Mouse (Mus musculus): ENCODE data around the gene Tedc1. TPM values are rescaled to one million over a fixed set of nuclear protein-coding genes. Genes with fewer than 3 reads are reported as not detected.
"Not testable (repeated sequence)": the region's sequence is repeated elsewhere in the genome, so short reads cannot be mapped to it uniquely, and the experiment has no call there.

Gene Tedc1
- total RNA-seq, 1 experiment from 2014 or later = 8.8 TPM

DNA sequence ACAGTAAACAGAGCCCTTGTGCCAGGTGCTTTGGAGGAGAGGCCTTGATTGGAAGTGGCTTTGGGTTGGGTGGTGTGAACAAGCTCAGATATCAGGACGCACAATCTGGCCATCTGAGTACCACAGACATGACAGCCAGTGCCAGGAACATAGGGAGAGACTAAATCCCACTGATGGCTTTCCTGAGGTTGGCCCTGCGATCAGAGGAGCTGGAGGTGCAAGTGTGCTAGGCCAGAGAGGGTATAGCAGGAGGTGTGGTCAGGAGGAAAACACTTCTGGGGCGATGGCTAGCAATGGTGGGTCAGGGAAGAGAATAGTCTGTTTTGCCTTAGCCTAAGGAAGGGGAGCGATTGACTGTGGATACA lies 30.8 kb downstream of the Tedc1 start:
- no peak for ATAC-seq (replicated peaks; ENCODE audit: insufficient number of reproducible peaks, low FRiP score, low TSS enrichment, poor library complexity, severe bottlenecking)

DNA sequence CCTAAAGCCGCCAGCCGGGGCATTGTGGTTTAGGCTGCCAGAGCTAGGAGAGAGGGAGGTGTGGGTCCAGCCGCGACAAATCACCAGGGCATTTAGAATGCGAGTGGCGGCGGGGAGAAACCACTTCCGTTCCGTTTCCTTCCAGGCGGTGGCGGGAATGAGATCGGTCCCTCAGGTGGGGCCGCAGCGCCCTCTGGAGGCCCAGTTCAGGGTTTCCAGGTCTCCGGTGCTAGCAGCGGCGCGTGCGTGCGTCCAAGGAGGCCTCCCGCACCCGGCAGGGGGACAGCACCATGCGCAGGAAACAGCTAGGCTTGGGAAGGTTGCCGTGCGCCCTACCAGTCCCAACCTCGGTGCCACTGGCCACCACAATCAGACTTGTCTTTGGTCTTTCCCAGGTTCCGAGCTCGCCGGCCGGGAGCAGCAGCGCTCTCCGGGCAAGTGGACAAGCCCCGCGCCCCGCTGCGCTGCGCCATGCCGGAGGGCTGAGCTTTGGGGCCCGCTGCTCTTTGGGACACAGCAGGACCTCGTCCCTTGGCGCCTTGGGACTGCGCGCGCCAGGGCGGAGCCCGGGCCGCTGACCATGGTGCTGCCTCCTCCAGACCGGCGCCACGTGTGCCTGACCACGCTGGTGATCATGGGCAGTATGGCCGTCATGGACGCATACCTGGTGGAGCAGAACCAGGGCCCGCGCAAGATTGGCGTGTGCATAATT lies 31.5 kb downstream of the Tedc1 start:
- no peak for ATAC-seq (replicated peaks; ENCODE audit: insufficient number of reproducible peaks, low FRiP score, low TSS enrichment, poor library complexity, severe bottlenecking)

DNA sequence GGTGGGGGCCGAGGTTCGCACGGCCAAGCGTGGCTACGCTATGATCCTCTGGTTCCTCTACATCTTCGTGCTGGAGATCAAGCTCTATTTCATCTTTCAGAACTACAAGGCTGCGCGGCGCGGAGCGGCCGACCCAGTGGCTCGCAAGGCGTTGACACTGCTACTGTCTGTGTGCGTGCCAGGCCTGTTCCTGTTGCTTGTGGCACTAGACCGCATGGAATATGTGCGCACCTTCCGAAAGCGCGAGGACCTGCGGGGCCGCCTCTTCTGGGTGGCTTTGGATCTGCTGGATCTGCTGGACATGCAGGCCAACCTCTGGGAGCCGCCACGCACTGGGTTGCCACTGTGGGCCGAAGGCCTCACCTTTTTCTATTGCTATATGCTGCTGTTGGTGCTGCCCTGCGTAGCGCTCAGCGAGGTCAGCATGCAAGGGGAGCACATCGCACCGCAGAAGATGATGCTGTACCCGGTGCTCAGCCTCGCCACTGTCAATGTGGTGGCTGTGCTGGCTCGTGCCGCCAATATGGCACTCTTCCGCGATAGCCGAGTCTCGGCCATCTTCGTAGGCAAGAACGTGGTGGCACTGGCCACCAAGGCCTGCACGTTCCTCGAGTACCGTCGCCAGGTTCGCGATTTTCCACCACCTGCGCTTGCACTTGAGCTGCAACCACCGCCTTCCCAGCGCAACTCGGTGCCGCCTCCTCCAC lies 32.3 kb downstream of the Tedc1 start:
- no peak for ATAC-seq (replicated peaks; ENCODE audit: insufficient number of reproducible peaks, low FRiP score, low TSS enrichment, poor library complexity, severe bottlenecking)

DNA sequence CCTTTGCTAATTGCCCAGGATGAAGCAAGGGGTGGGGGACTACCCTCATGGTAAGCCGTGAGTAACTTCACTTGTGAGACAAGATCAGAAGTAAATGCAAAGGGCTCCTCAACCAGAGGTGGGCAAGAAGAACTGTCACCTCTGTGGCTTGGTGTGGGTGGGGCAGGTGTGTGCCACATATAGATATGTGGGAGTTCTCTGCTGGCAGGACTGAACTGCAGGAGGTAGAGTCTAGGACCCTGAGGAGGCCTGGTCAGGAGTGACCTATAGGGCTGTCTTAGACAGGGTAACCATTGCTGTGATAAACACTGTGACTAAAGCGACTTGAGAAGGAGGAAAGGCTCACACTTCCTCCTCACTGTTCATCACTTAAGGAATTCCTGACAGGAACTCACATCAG lies 37.2 kb downstream of the Tedc1 start:
- no peak for ATAC-seq (replicated peaks; ENCODE audit: insufficient number of reproducible peaks, low FRiP score, low TSS enrichment, poor library complexity, severe bottlenecking)

DNA sequence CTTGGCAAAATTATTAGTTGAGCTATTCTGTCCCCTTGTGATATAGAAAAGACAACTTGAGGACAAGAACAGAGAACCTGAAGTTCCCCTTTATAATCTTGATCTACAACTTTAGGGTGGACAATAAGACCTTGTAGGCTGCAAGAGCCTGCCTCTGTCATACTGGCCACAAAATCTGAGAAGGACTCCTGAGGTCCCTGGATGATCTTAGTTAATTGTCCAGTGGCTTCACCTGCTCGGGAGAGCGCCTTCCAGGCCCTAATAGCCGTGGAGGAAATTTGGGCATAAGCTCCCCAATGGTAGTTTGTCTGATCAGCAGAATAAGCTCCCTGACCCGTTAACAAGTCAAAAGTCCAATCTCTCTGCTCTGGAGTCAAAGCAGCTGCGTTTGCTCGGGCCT lies 42.9 kb downstream of the Tedc1 start:
- not testable (repeated sequence) for ATAC-seq (replicated peaks; ENCODE audit: insufficient number of reproducible peaks, low FRiP score, low TSS enrichment, poor library complexity, severe bottlenecking)

DNA sequence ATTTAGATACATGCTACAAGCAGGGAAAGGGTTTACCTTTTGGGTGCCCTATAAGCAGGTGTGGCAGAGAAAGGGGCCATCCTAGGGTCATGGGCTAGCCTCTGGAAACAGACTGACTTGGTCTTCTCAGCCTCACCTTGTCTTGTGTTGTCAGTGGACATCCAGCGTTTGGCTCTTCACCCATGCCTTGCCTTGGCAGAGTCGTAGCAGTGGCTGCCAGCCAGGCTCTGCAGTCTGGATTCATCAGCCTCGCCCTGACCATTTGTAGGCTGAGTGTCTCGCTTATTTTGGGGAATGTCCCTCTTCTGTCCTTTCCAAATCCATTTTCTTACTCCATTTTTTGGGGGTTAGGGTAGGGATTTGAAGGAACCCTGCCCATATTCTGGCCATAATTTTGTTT lies 45.1 kb downstream of the Tedc1 start:
- ATAC-seq (replicated peaks; ENCODE audit: insufficient number of reproducible peaks, low FRiP score, low TSS enrichment, poor library complexity, severe bottlenecking) = no peak

DNA sequence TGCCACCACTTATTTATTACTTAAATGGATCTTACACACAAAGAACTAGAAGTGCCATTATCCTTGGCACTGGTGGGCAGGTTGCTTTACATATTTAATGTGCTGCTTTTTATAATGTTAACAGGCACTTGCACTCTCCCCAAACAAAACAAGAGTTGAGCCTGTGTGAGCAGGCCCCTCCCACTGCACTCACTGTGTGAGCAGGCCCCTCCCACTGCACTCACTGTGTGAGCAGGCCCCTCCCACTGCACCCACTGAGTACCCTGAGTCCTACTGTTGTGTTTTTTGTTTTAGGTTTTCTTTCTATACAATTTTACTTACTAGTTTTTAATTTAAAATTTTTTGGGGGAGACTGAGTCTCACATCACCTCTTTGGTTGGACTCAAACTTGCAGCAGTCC lies 45.8 kb downstream of the Tedc1 start:
- no peak for ATAC-seq (replicated peaks; ENCODE audit: insufficient number of reproducible peaks, low FRiP score, low TSS enrichment, poor library complexity, severe bottlenecking)

DNA sequence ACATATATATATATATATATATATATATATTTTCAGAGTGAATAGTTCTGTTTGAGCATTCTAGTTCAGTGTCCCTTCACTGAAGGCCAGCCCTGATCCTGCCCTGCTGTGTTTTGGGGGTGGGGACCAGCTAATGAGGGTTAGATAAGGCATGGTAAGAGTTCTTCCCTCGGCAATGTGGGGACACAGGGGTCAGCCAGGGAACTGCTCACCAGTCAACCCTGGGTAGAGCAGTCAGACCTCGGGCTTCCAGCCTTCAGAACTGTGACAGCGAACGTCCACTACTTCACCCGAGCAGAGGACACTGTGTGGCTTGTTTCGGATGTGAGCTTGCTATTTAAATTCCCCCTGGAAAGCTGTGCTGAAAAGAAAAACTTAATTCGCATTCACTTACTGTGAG lies 47.3 kb downstream of the Tedc1 start:
- ATAC-seq (replicated peaks; ENCODE audit: insufficient number of reproducible peaks, low FRiP score, low TSS enrichment, poor library complexity, severe bottlenecking) = no peak

DNA sequence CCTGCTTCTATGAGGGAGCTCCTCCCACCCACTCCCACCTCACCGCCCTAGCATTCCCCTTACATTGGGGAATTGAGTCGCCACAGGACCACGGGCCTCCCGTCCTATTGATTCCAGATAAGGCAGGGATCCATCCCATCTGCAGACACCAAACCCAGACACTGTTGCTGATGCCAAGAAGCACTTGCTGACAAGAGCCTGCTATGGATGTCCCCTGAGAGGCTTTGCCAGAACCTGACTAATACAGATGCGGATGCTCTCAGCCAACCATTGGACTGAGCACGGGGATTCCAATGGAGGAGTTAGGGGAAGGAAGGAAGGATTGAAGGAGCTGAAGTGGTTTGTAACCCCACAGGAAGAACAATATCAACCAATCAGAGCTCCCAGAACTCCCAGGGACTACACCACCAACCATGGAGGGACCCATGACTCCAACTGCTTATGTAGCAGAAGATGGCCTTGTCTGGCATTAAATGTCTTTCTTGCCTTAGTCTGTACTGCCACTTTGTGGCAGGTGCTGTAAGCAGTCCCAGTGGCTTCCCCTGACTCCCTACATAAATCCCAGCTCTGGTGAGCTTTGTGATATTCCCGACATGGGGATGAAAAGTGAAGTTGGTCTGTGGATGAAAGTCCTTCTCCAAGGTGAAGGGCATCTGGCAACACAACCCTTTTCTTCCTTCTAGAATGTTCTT lies 49.2 kb downstream of the Tedc1 start:
- ATAC-seq (replicated peaks; ENCODE audit: insufficient number of reproducible peaks, low FRiP score, low TSS enrichment, poor library complexity, severe bottlenecking) = no peak

DNA sequence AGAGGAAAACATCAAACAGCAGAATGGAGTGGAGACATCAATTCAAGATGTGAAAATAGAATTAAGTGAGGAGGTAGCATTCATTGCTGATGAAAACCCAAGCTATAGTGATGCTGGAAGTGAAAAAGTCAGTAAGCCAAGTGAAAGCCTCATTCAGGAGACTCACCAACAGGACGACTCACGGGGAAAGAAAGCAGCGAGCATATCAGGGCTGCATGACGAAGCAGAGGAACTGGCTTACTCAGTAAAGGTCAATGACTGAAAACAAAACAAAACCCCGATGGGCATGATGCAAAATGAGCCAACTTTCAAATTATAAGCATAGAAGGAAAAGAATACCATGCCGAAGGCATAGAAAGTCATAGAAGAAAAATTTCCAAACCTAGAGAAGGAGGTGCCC lies 51.5 kb downstream of the Tedc1 start:
- no peak for ATAC-seq (replicated peaks; ENCODE audit: insufficient number of reproducible peaks, low FRiP score, low TSS enrichment, poor library complexity, severe bottlenecking)

DNA sequence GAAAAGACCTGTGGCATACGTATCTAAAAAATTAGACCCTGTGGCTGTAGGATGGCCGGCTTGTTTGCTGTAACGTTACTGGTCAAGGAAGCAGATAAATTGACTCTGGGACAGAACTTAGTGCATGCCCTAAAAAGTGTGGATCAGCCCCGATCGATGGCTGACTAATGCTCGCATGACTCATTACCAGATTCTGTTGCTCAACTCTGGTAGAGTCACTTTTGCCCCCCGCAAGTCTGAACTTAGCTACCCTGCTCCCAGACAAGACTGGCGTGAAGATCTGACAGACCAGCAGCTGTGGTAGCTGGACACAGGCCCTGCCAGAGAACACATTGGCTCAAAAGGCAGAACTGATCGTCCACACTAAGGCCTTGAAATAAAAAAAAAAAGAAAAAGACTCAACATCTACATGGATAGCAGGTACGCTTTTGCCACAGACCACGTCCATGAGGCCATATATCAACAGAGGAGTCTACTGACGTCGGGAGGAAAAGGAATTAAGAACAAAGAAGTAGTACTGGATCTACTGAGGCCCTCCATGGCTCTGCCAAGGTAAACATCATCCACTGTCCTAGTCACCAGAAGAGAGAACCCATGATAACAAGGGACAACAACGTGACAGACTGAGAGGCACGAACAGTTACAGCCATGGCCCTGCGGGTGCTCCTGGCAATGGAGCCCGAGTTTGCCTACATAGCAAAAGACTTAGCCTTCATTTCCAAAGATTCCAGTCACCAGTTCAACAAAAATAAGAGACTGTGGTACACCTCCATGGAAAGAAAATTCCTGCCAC lies 54.6 kb downstream of the Tedc1 start:
- no peak for ATAC-seq (replicated peaks; ENCODE audit: insufficient number of reproducible peaks, low FRiP score, low TSS enrichment, poor library complexity, severe bottlenecking)

DNA sequence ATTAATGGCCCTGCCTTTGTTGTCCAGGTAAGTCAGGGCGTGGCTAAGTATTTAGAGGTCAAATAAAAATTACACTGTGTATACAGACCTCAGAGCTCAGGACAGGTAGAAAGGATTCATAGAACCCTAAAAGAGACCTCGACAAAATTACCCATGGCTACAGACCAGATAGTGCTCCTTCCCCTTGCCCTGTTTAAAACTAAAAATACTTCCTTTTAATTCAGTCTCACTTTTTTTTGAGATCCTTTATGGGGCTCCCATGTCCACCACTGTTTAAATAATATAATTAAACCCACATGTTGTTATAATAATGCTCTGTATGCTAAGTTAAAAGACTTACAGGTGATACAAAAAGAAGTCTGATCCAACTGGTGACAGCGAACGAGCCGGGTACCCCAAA lies 55.6 kb downstream of the Tedc1 start:
- no peak for ATAC-seq (replicated peaks; ENCODE audit: insufficient number of reproducible peaks, low FRiP score, low TSS enrichment, poor library complexity, severe bottlenecking)

DNA sequence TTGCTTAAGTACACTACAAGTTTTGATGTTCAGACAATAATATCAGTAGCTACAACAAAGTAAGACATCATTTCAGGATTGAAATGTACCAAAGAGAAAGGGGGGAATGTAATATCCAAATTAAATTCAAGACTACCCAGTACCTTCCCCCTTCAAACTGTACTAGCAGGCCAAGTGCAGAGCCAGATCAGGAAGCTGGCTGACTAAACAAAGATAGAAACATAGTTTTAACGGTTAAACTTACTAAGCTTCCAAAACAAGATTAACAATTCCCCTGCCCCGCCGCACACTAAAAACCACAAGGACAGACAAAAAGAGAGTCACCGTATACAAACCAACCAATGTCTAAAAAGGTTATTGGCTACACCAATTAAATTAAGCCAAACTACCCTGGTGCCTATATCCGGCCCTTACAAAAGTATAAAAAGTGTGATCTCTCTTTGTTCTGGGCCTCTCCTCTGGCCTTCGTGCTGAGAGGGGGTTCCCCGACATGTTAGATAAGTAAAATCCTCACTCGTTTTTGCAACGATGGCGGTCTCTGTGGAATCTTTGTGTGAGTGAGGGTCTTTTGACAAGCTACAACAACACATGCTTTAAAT lies 56.2 kb downstream of the Tedc1 start:
- no peak for ATAC-seq (replicated peaks; ENCODE audit: insufficient number of reproducible peaks, low FRiP score, low TSS enrichment, poor library complexity, severe bottlenecking)

DNA sequence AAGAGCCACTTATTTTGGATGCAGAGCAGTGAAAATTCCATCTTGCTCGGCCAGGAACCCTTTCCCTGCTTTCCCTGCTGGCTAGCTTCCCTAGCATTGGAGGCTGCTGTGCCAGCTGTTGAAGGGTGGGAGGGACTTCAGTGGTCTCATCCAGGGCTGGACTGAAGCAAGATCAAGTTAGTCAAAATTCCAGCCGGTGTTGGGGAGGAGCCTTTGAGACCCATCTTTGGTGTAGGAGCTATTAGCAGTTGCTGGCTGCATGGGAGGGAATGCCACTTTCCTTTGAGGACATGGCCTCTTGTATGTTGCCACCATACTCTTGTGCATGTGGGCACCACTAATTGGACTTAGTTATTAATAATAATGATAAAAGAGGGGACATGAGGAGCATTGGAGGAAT lies 57.0 kb downstream of the Tedc1 start:
- no peak for ATAC-seq (replicated peaks; ENCODE audit: insufficient number of reproducible peaks, low FRiP score, low TSS enrichment, poor library complexity, severe bottlenecking)

DNA sequence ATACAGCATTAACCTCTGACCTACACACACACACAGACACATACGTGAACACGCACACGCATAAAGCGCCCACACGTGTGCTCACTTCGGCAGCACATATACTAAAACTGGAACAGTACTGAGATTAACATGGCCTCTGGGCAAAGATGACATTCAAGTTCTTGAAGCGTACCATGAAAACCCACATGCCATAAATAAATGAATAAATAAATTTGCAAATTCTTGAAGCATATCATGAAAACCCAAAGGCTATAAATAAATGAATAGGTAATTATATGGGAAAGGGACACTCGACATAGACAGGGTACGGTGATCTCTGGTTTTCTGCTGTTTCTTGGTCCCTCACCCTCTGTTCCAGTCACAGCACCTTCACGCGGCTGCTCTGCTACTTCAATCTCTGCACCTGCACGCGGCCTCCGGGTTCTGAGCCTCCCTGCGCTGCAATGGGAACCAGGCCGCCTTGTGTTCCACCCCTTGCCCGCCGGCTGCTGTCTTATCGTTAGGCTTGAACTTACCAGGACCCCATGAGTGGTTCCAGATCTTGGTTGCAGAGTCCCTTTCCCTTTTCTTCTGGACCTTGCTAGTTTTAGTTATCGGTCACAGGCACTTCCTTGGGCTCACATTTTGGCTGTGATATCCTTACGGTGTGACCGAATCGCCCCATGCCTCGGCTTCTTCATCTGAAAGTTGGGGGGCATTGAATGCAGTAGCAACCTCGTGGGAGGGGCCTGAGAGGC lies 58.0 kb downstream of the Tedc1 start:
- ATAC-seq (replicated peaks; ENCODE audit: insufficient number of reproducible peaks, low FRiP score, low TSS enrichment, poor library complexity, severe bottlenecking) = no peak

DNA sequence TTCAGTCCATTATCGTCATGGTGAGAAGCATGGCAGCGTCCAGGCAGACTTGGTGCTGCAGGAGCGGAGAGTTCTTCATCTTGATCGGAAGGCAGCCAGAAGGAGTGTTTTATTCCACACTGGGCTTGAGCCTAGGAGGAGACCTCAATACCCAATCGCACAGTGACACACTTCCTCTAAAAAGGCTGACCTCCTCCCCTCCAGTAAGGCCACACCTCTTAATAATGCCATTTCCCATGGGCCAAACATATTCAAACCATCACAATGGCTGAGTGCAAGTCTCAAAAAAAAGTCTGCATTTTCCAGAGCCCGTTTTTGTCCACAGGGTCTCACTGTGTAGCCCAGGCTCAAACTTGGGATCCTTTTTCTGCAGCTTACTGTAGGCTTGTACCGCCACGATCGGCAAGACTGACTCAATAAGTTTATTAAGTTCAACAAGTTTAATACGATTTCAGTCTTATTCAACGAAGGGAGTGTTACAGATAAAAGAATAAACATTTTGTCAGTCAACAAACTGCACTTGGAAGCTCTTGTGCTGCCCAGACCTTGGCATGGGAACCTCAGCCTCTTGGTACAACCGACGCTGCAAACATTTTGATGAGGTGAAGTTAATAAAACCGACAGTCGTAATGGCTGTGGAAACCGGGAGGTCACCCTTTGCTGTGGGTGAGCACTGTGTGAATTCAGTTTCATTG lies 58.9 kb downstream of the Tedc1 start:
- ATAC-seq (replicated peaks; ENCODE audit: insufficient number of reproducible peaks, low FRiP score, low TSS enrichment, poor library complexity, severe bottlenecking) = no peak
